Mouse (Mus musculus): Measurements from ENCODE around the gene Lmtk2.

The Lmtk2 gene

GRCm38 (mm10) chr5:144100149-144100935, at the start of gene Lmtk2:
Gene Lmtk2 (plus strand): TSS chr5:144100436.
- peak; percentile 99 for DNase-seq

- DNase-seq, result no peak
These were observed 49.0 kb upstream of the Lmtk2 start for GRCm38 (mm10) chr5:144051268-144051667.

GRCm38 (mm10) chr5:144053450-144053849, 46.8 kb upstream of the Lmtk2 start:
- no peak for DNase-seq

GRCm38 (mm10) chr5:144054340-144054739, 45.9 kb upstream of the Lmtk2 start:
- DNase-seq, result no peak

GRCm38 (mm10) chr5:144064093-144064492, 36.1 kb upstream of the Lmtk2 start:
- DNase-seq, result no peak

- no peak for DNase-seq
These were observed 34.2 kb upstream of the Lmtk2 start for GRCm38 (mm10) chr5:144066036-144066435.

GRCm38 (mm10) chr5:144070064-144070463, 30.2 kb upstream of the Lmtk2 start:
- no peak for DNase-seq

- no peak for DNase-seq
These were observed 29.0 kb upstream of the Lmtk2 start for GRCm38 (mm10) chr5:144071249-144071648.

GRCm38 (mm10) chr5:144077541-144077940, 22.7 kb upstream of the Lmtk2 start:
- no peak for DNase-seq

- no peak for DNase-seq
These were observed 19.4 kb upstream of the Lmtk2 start for GRCm38 (mm10) chr5:144080886-144081285.

GRCm38 (mm10) chr5:144082006-144082405, 18.2 kb upstream of the Lmtk2 start:
- no peak for DNase-seq

GRCm38 (mm10) chr5:144083521-144083920, 16.7 kb upstream of the Lmtk2 start:
- DNase-seq, result no peak

- DNase-seq, result no peak
These were observed 16.0 kb upstream of the Lmtk2 start for GRCm38 (mm10) chr5:144084271-144084670.

- peak in 1 of 2 experiments; percentile 10 for DNase-seq
These were observed 14.5 kb upstream of the Lmtk2 start for GRCm38 (mm10) chr5:144085696-144086095.

GRCm38 (mm10) chr5:144086494-144086893, 13.7 kb upstream of the Lmtk2 start:
- no peak for DNase-seq

GRCm38 (mm10) chr5:144088354-144088753, 11.9 kb upstream of the Lmtk2 start:
- no peak for DNase-seq

GRCm38 (mm10) chr5:144095461-144095970, 4.7 kb upstream of the Lmtk2 start:
- DNase-seq, result peak in 1 of 2 experiments; percentile 6

GRCm38 (mm10) chr5:144097902-144098639, 2.2 kb upstream of the Lmtk2 start:
- DNase-seq, result peak; percentile 60 to 76

GRCm38 (mm10) chr5:144098640-144098929, 1.7 kb upstream of the Lmtk2 start:
- peak; percentile 12 to 29 for DNase-seq

- no peak for DNase-seq
These were observed 712 bp downstream of the Lmtk2 start for GRCm38 (mm10) chr5:144100948-144101347.

GRCm38 (mm10) chr5:144105070-144105469, 4.8 kb downstream of the Lmtk2 start:
- DNase-seq, result peak in 1 of 2 experiments; percentile 21

- no peak for DNase-seq
These were observed 5.4 kb downstream of the Lmtk2 start for GRCm38 (mm10) chr5:144105471-144106129.

GRCm38 (mm10) chr5:144106130-144106510, 5.9 kb downstream of the Lmtk2 start:
- DNase-seq, result no peak

GRCm38 (mm10) chr5:144109201-144109600, 9.0 kb downstream of the Lmtk2 start:
- no peak for DNase-seq
